Mouse (Mus musculus) cortical plate, adult 2 months (tissue): ENCODE measurements around the gene Ift52.

ENCODE experiments used
- CTCF ChIP-seq: fragments of 200-500 bp; IDR thresholded peaks from 2 replicates; pipeline ENCODE4 v1.5.1; 2011; ENCODE audit warnings: mild to moderate bottlenecking, control low read depth, low read length; ENCODE audit not compliant: insufficient read depth; ENCODE audit errors: extremely low read depth
- POLR2A ChIP-seq: fragments of 200-500 bp; IDR thresholded peaks from 2 replicates; pipeline ENCODE4 v1.6.1; 2011; ENCODE audit warnings: mild to moderate bottlenecking, low read length, control low read depth; ENCODE audit not compliant: insufficient read depth; ENCODE audit errors: extremely low read depth

- TF ChIP-seq CTCF (no peak), POLR2A (no peak)
Measured at GRCm38 (mm10) chr2:163074808-163075207, 57.7 kb downstream of the Ift52 start.
